Mouse (Mus musculus) thymus, postnatal 0 days (tissue): ENCODE results near the gene Olfr378. TPM values are rescaled to one million over a fixed set of nuclear protein-coding genes. Genes with fewer than 3 reads are reported as not detected.

Experiments
- DNase-seq: peaks from one replicate; pipeline ENCODE4 v3.0.0-alpha.2; 2015; ENCODE audit warnings: low spot score
- polyA plus RNA-seq: library from polyadenylated mRNA; unstranded; fragments of >200 nt; fragmentation: Nextera tagmentation; extraction: Ambion mirVana; gene quantifications from 2 replicates; pipeline ENCODE4 v1.2.1, GENCODE M21; 2015

Gene Olfr378
- not detected in 2 replicates for polyA plus RNA-seq

DNA sequence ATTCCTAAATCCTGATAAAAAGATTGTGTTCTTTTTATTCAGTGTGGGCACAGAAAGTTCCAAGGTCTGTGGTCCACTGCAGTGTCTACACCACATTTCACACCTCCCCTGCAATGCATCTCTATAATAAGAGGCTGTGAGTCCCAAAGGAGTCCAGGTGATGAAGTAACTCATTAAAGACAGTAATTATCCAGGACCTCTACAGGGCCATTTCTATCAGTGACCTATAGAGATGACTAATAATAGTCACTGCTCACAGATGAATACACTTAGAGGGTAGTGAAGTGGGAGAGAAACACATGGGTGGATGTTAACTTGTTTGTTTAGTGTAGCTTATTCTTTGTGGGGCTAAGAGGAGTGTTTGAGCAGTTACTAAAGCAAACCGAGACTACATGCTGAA is at the start of gene Olfr378:
Gene Olfr378, minus strand, starts transcription at position 101 of the 400 bp plus-strand sequence.
- DNase-seq = no peak

DNA sequence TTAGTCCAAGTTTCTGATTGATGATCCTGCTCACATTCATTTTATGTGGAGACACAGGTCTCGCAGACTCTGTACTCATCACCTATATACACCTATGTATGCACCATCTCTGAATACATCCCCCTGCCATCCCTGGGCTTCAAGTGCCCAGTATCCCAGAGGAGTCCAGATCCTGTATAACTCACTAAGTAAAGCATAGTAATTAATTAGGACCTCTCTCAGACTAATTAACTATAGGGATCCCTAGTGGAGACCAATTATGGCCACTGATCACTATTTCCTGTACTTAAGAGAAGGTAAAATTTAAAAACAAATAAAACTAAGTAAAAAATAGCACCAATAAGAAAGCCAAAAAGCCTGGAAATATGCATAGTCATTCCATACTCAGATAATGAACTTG is 29.1 kb upstream of the Olfr378 start, which contains the start of gene Olfr380:
Gene Olfr380, minus strand, starts transcription at position 101 of the 400 bp plus-strand sequence.
- no peak for DNase-seq

DNA sequence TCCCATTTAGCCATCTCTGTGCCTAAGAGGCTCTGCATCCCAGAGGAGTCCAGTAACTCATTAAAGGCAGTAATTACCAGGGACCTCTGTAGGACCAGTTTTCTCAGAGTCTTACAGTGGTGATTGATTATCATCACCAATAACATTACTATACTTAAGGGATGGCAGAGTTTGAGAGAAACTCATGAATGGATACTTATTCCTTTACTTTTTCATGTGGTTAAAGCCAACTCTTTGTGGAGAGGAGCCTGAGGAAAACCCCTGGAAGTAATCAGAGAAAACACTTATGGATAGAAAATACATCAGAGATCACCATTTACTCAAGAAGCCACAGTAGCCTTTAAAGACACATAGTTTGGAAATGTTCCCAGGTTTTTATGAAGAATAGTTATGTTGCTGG is 28.8 kb downstream of the Olfr378 start, which contains the start of gene Olfr1:
Gene Olfr1, minus strand, starts transcription at position 101 of the 400 bp plus-strand sequence.
- no peak for DNase-seq

DNA sequence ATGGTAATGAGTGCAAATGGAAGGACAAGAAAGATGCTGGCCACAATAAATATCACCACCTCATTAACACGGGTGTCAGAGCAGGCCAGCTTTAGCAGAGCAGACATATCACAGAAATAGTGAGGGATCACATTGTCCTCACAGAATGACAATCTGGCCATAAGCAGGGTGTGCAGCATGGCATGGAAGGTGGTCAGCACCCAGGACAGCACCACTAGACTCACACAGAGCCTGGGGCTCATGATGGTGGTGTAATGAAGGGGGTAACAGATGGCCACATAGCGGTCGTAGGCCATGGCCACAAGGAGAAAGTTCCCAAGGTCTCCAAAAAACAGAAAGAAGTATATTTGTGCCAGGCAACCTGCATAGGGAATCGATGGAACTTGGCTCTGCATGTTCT is 32.9 kb downstream of the Olfr378 start:
- DNase-seq = no peak

Other genes starting within 250 kb of the Olfr378 start
- 13.2 and 13.9 TPM in 2 replicates for gene Ctns, start 229.4 kb downstream of the Olfr378 start, polyA plus RNA-seq
- 2.2 and 2.8 TPM in 2 replicates for gene Shpk, start 229.0 kb downstream of the Olfr378 start, polyA plus RNA-seq
- gene Trpv1, start 194.2 kb downstream of the Olfr378 start, polyA plus RNA-seq = not detected in 2 replicates
- 0.04 TPM in 2 replicates for gene Trpv3, start 161.1 kb downstream of the Olfr378 start, polyA plus RNA-seq
- gene Aspa, start 98.9 kb downstream of the Olfr378 start, polyA plus RNA-seq = 0.62 and 0.96 TPM in 2 replicates
- not detected in 2 replicates for gene Gm49340, start 98.7 kb downstream of the Olfr378 start, polyA plus RNA-seq
- not detected in 2 replicates for gene Spata22, start 98.7 kb downstream of the Olfr378 start, polyA plus RNA-seq
- not detected in 2 replicates for gene Olfr20, start 77.7 kb downstream of the Olfr378 start, polyA plus RNA-seq
- not detected in 2 replicates for gene Olfr376, start 57.2 kb downstream of the Olfr378 start, polyA plus RNA-seq
- not detected in 2 replicates for gene Olfr1, start 28.9 kb downstream of the Olfr378 start, polyA plus RNA-seq
- gene Olfr380, start 29.0 kb upstream of the Olfr378 start, polyA plus RNA-seq = not detected in 2 replicates
- gene Olfr381, start 63.1 kb upstream of the Olfr378 start, polyA plus RNA-seq = not detected in 2 replicates
- not detected in 2 replicates for gene Olfr382, start 88.7 kb upstream of the Olfr378 start, polyA plus RNA-seq
- gene Olfr385, start 164.5 kb upstream of the Olfr378 start, polyA plus RNA-seq = not detected in 2 replicates
- not detected in 2 replicates for gene Olfr384, start 170.1 kb upstream of the Olfr378 start, polyA plus RNA-seq